Mouse (Mus musculus) cortical plate, adult 2 months (tissue): Measurements from ENCODE around the gene Klhl29.

ENCODE experiments used
- CTCF ChIP-seq: fragments of 200-500 bp; IDR thresholded peaks from 2 replicates; pipeline ENCODE4 v1.5.1; 2011; ENCODE audit warnings: mild to moderate bottlenecking, control low read depth, low read length; ENCODE audit not compliant: insufficient read depth; ENCODE audit errors: extremely low read depth
- POLR2A ChIP-seq: fragments of 200-500 bp; IDR thresholded peaks from 2 replicates; pipeline ENCODE4 v1.6.1; 2011; ENCODE audit warnings: mild to moderate bottlenecking, low read length, control low read depth; ENCODE audit not compliant: insufficient read depth; ENCODE audit errors: extremely low read depth

DNA sequence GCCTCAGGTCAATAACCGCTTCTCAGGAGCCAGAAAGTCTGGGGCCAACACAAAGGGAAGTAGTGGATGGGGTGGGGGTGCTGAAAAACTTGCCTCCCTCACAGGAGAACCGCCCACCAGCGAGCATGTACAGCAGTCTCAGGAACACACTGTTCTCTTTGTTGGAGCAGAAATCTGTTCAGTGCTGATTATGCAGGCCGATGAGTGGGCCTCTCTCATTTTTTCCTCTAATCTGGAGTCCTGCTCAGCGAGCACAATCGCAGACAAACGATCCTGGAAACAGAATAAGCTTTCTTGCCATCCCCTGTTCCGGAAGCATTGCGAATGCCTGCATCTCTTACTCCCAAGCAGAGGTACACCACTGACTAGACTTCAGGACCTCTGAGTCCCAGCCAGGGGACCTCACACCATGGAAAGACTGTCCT is 107.3 kb downstream of the Klhl29 start:
- TF ChIP-seq POLR2A (0 out of 2 replicates have a peak, but pooled peaks have one; percentile 49), CTCF (no peak)
